Mouse (Mus musculus): Measurements from ENCODE around the gene H2al3. TPM values are rescaled to one million over a fixed set of nuclear protein-coding genes. Genes with fewer than 3 reads are reported as not detected.

Gene H2al3
- not detected in 2 replicates for total RNA-seq (2017)

DNA sequence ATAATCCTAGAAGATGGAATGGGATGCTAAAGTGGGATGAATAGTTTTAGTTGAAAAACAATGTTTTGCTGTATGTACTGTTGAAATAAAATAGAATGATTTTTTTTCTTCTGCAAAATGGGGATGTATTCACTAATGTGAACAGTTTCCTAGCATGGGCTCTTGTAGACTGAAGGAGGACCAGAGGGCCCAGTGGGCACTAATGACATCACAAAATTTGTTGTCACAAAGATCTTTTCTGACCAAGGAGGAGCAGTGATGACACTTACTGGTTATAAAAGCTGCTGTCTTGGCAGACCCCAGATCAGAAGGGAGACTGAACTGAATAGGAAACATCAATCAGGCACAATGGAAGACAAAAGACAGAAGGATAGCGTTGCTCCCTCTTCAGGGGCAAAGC lies at the start of gene H2al3:
TSS of gene H2al3 (plus strand) at position 301 of the 400 bp plus-strand sequence.
- no peak for ATAC-seq (ENCODE audit: extremely low read depth, insufficient number of reproducible peaks, low FRiP score, poor library complexity, severe bottlenecking)

DNA sequence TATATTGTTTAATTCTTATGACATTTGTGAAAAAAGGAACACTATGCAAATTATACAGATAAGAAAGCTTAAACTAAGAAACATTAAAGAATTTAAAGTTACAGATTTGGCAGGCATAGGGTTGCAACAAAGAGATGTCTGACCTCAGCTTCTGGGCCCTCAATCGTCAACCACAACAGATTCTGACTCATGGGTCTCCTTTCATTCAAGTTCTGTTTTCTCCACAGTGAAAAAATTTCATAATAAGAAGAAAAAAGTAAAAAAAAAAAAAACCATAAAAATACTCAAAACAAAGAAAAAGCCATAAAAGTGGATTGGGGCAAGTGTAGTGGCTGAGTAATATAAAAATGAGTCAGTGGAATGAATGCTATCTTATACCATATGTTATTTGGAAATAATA lies 39.4 kb upstream of the H2al3 start:
- ATAC-seq (ENCODE audit: extremely low read depth, insufficient number of reproducible peaks, low FRiP score, poor library complexity, severe bottlenecking), result no peak

DNA sequence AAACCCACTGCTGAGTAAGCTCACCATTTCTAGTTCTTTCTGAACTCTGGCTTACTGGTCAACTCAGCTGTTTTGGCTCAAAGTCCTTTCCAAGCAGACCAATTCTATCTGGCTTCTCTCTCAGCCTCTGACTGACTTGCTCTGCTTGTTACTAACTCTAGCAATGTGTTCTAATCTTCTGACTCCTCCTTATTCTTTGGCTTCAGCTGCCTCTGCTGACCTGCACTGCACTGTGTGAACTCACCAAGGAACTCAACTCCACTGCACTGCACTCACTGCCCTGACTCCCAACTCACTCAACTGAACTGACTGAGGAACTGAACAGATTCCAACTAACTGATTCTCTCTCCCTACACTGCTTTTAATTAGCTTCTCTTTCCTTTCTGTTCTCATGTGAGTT lies 37.0 kb upstream of the H2al3 start:
- ATAC-seq (ENCODE audit: extremely low read depth, insufficient number of reproducible peaks, low FRiP score, poor library complexity, severe bottlenecking), result no peak

DNA sequence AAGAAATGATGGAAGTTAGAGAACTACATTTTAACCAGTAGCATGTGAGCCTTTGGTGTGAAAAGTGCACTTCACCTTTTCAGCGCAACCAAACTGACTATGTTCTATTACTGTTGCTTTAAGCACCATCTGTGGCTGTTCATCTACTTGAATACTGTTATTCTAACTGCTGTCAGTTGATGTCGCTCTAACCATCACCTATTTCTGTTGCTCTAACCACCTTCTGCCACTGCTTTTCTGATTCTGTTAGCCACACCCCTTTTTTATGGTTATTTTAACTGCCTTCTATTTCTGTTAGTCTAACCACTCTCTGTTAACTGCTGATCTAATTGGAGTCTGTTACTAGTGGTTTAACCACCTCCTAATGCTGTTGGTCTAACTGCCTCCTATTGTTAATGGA lies 14.7 kb upstream of the H2al3 start:
- no peak for ATAC-seq (ENCODE audit: extremely low read depth, insufficient number of reproducible peaks, low FRiP score, poor library complexity, severe bottlenecking)

DNA sequence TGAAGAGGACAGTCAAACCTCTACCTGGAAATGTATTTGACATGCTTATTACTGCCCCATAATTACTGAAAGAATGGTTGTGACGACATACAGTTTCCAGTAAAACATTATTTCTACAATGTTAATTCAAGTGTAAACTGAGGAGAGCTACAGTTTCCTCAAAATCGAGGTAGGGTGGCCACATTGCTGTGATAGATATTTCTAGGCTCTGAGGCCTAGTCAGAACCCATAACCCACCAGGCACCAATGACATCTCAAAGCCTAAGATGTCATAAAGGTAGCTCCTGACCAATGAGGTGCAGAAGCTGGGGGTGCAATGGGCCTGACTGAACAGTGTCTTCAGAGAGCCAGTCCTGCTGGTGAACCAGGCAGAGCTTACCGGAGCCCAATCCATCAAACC lies 2.9 kb upstream of the H2al3 start, which contains the start of gene Hypm:
TSS of gene Hypm (plus strand) at position 301 of the 400 bp plus-strand sequence.
- ATAC-seq (ENCODE audit: extremely low read depth, insufficient number of reproducible peaks, low FRiP score, poor library complexity, severe bottlenecking), result no peak

DNA sequence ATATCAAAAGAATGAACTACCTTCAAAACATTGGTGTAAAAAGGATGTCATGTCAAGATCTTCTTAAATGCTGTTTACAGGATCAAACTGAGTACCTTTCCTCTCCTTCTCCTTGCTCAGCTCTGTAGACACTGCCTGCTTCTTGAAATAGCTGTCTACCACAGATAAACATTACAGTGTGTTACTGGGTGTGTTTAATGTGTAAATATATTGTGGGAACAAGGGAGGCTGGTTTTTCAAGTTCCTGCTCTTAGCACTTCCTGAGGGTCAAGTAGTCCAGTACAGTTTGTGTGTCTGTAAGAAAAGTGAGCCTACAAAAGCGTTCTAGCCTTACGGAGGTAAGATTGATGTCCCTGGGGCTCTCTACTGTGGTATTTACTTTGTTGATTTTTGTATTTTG lies 12.4 kb downstream of the H2al3 start:
- no peak for ATAC-seq (ENCODE audit: extremely low read depth, insufficient number of reproducible peaks, low FRiP score, poor library complexity, severe bottlenecking)

DNA sequence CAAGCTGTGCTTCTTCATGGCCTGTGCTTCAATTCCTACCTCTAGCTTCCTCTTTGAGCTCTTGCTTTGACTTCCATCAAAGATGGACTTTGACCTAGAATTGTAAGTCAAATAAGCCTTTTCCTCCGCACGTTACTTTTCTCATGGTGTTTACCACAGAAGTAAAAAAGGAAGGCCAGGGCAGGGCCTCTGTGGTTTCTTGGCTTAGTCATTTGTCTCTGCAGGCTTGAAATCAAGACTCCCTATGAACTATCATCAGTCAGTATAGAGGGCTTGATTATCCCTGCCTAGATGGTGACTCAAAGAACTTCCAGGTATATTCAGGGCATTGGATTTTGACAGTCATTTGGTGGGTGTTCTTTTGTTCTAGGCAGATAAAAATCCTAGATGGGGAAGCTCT lies 26.0 kb downstream of the H2al3 start:
- ATAC-seq (ENCODE audit: extremely low read depth, insufficient number of reproducible peaks, low FRiP score, poor library complexity, severe bottlenecking), result no peak

DNA sequence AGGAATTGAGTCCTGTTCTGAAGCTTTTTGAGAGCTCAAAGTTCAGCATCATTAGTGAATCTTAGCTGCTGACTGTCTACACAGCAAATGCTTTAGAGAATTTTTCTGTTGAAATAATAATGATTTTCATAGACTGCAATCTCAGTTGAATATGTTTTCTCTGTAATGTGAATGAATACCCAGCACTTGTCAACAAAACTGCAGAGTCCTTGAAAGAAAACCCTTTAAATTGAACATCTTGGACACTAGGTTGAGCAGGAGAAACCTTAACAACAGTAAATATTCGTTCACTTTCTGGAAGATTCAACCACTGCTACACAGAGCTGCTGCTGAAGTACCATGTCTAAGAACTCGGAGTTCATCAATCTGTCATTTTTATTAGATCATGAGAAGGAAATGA lies 35.8 kb downstream of the H2al3 start, which contains the start of gene Sytl5:
TSS of gene Sytl5 (plus strand) at position 301 of the 400 bp plus-strand sequence.
- ATAC-seq (ENCODE audit: extremely low read depth, insufficient number of reproducible peaks, low FRiP score, poor library complexity, severe bottlenecking), result no peak

Other genes with a start within 250 kb of the H2al3 start
- gene Dynlt3, start 186.7 kb upstream of the H2al3 start, total RNA-seq (2017), result 68.6 and 71.1 TPM in 2 replicates
- gene Hypm, start 2.8 kb upstream of the H2al3 start, total RNA-seq (2017), result not detected in 2 replicates
- gene Sytl5, start 35.9 kb downstream of the H2al3 start, total RNA-seq (2017), result not detected in 2 replicates